Mouse (Mus musculus): Measurements from ENCODE around the gene Wipf2.
"Not testable (repeated sequence)": the region's sequence is repeated elsewhere in the genome, so short reads cannot be mapped to it uniquely, and the experiment has no call there.

GRCm38 (mm10) chr11:98933847-98934246, 70.4 kb downstream of the Wipf2 start:
- not testable (repeated sequence) for TF ChIP-seq HCFC1 (IDR thresholded peaks at IDR 0.05; ENCODE audit: low read depth, low read length); TAL1 (IDR thresholded peaks at IDR 0.05; ENCODE audit: low read length); CTCF (IDR thresholded peaks at IDR 0.05 in 2 of 3, conservative IDR thresholded peaks at IDR 0.05 in 1 of 3; ENCODE audit: control insufficient read depth in 1 of 3, insufficient read depth in 1 of 3, low read depth in 2 of 3, low read length in 3 of 3, poor library complexity in 1 of 3, severe bottlenecking in 1 of 3)

Data from MEL (cell line).